Mouse (Mus musculus): Measurements from ENCODE around the gene Cyb5b.
"Not testable (repeated sequence)": the region's sequence is repeated elsewhere in the genome, so short reads cannot be mapped to it uniquely, and the experiment has no call there.

The Cyb5b gene

DNA sequence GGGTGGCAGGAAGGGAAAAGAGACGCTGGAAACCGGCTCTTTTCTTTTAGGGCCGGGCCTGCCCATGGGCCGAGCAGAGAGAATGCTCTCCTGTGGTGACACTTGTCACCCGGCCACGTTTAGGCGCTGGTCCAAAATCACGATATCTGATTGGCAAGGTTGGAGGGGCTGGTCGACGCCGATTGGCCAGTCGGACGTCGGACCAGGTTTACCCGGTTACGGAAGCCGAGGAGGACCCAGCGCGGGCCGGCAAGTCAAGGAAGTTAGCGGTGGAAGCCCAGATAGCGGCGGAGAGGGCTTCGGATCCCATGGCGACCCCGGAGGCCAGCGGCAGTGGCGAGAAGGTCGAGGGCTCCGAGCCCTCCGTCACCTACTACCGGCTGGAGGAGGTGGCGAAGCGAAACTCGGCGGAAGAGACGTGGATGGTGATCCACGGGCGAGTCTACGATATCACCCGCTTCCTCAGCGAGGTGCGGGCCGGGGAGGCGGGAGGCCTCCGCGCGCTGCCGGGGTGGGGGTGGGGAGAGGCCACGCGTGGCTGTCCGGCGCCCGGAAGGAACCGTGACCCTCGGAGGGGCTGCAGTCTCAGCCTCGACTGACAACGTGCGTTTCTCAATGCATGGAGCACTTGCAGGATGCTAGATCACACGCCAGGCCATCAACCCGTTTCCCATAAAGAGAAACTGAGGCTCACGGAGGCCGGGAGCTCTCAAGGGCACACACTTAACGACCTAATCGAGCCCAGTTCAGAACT, at the start of gene Cyb5b:
Gene Cyb5b, plus strand, starts transcription at position 237 of the 754 bp plus-strand sequence.
- peak; percentile 87 for DNase-seq (ENCODE audit: low spot score)

DNA sequence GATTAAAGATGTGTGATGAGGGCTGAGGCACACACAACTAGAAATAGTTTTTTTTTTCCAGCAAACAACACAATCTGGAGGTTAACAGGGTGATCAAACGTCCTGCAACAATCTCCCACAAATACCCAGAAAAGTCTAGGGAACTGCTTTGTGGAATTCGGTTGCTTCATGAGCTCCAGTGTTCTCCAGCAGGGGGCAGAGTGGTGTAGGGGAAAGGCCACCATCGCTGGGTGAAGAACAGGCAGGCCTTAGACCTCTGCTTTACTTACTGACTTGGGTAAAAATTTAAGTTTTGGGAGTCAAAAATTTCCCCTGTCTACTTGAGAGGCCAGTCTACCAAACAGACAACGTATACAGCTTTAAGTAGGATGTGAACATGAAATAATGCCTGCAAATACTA, 45.9 kb upstream of the Cyb5b start:
- no peak for DNase-seq (ENCODE audit: low spot score)

DNA sequence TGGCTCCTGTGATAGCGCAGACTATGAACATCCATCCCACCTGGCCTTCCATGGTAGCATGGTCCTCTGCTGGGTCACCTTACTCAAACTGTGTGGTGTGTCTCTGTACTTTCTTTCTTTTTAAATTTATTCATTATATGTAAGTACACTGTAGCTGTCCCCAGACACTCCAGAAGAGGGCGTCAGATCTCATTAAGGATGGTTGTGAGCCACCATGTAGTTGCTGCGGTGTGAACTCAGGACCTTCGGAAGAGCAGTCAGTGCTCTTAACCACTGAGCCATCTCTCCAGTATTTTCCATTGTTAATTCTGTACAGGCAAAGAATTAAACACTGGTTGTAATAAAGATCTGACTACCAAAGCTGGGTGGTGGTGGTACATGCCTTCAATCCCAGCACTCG, 42.4 kb upstream of the Cyb5b start:
- DNase-seq (ENCODE audit: low spot score): not testable (repeated sequence)

DNA sequence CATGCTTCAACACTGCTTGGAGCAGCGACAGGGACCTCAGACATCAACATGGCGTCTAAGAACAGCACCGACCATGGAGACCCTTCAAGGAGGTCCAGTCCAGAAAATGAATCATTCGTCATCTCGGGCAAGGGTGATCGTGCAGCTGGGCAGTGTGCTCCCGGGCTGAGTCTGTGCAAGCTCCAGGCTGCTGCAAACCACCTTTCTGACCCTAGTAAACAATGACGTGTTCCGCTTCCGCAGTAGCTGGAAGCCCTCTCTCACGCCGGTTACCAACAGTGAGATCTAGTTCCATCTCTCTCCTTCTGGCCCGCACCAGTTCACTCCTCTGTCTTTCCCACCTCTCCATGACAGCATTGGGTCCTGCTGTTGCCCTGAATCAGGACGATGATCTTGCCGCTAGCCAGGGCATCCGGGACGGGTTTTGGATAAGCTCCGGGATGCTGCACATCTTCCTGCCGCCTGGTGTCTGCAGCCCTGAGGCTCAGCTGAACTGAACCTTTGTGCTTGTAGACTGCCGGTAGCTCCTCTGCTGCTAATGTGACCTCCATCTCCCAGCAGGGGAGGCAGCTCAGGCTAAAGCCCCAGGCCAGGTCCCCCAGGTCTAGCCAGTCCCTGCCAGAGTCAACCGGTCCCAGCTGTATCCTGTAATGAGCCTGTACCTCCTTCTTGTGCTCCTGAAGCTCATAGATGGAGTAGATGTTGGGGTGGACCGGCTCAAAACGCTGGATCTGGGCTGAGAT, 41.3 kb upstream of the Cyb5b start:
- no peak for DNase-seq (ENCODE audit: low spot score)

DNA sequence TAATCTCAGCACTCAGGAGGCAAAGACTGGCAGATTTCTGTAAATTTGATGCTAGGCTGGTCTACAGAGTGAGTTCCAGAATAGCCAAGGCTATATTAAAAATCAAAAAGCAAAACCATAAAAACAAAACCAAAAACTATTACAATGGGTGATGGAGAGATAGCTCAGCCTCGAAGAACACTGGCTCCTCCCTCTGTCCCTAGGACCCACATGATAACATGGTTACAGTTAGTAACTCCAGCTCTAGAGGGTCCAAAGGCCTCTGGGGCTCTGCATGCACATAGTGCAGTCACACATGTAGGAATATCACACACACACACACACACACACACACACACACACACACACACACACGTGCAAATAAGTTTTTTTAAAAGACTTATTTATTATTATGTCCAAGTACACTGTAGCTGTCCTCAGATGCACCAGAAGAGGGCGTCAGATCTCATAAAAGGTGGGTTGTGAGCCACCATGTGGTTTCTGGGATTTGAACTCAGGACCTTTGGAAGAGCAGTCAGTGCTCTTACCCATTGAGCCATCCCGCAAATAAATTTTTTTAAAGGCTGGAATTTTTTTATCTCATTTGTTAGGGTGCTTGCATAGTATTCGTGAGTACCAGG, 40.5 kb upstream of the Cyb5b start:
- no peak for DNase-seq (ENCODE audit: low spot score)

DNA sequence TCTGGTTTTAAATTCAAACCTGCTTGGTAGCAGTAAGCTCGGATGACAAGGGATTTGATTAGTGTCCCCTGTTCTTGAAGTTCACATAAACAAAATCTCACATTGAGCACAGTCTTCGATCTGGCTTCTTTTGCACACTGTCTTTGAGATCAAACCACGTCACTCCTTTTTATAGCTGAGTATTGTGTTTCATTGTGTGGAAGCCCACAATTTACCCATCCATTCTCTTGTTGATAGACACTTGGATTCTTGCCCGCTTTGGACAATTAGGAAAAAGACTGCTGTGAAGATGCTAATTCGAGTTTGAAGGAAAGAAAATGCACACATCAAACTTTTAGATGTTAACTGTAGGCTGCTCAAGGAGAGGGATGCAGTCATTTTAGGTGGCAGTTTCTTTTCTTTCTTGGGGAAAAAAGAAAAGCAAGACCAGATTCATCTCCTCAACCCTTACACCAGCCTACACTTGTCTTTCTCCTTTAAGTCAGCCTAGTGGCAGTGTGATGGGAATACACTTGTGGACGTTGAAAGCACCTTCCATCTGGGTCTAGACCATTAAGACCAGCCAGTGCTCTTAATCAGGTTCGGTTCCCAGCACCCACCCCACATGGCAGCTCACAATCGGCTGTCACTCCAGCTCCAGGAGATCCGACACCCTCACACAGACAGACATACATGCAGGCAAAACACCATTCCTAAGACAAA, 39.7 kb upstream of the Cyb5b start:
- DNase-seq (ENCODE audit: low spot score): no peak

DNA sequence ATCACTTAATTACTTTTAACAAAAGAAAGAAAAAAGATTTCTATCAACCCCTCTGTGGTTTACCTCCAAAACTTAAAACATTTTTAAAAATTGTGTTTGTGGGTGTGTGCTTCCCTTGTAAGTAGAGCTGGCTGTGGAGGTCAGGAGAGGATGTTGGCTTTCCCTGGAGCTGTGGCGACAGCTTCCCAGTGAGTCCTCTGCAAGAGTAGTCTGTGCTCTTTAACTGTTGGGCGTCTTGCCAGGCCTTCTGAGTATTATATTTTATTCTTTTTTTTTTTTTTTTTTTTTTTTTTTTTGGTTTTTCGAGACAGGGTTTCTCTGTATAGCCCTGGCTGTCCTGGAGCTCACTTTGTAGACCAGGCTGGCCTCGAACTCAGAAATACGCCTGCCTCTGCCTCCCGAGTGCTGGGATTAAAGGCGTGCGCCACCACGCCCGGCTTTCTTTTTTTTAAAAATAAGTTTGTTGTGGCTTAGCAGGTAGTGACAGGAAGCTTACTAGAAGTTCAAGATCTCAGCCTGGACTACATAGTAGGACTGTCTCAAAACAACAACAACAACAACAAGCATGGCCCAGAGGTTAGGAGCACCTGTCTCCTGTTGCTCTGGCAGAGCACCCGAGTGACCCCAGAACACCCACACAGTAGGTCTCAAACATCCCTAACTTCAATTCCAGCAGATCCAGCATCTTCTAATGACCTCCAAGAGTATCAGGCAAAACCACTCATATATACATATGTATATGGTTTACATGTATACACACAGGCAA, 38.9 kb upstream of the Cyb5b start:
- DNase-seq (ENCODE audit: low spot score): no peak

DNA sequence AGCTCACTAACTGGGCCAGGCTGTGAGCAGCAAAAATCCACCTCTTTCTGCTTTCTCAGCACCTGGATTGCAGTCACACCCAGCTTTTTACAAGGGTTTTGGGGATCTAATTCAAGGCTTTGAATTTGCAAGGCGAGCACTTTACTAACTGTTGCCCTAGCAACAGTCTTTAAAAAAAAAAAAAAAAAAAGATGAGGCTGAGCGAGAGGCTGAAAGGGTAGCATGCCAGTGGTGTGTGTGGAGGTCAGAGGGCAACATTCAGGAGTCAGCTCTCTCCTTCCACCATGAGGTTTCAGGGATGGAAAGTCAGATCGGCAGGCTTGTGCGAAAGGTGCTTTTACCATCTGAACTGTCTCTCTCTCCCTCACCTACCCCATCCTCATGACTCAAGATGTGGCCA, 37.2 kb upstream of the Cyb5b start:
- DNase-seq (ENCODE audit: low spot score): no peak

DNA sequence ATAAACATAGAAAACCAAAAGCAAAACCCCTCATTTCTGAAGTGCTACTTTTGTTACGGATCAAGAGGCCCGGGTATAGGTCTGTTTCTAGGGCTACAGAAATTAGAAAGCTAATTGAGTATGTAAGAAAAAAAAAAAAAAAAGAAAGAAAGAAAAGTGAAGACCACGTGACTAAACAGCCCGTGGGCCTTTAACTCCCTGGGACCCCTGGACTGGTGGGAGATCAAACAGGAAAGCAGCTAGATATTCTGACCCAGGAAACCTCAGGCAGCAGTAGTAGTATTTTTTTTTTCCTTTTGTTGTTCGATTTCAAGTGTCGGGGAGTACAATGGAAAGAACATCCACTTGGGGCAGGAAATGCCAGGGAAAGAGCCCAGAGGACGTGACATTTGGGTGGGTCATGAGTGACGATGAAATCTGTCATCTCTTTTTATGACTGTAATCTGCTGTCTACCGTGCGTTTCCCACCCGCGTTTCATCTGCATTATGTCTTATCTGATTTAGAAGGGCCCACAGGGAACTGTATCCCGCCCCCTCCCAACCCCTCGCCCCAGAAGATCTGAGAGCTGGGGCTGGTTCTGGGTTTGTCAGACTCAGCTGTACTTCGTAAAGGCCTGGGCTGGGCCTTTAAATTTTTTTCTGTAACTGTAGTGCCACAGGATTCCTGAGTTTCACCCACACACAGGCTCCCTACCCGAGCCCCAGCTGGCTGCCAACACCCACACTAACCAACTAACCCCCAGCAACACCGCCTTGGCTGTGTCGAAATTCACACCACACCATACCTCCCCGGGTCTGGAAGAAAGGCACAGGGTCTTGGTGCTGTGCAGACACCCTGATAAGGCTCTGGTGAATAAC, 36.1 kb upstream of the Cyb5b start:
- DNase-seq (ENCODE audit: low spot score): no peak

DNA sequence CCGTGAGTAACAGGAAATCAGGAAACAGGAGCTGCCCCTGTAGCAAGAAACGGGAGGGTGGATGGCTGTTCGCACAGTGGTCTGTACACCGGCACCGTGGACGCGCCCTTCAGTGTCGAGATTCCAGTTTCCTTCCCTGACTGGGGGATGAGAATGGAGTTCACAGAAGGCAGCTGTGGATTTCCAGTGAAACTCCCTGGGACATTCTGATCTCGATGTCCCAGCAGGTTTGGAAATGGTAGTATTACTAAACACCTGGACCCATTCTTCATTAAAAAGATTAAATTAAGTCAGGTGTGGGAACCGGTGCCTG, 35.5 kb upstream of the Cyb5b start:
- no peak for DNase-seq (ENCODE audit: low spot score)

DNA sequence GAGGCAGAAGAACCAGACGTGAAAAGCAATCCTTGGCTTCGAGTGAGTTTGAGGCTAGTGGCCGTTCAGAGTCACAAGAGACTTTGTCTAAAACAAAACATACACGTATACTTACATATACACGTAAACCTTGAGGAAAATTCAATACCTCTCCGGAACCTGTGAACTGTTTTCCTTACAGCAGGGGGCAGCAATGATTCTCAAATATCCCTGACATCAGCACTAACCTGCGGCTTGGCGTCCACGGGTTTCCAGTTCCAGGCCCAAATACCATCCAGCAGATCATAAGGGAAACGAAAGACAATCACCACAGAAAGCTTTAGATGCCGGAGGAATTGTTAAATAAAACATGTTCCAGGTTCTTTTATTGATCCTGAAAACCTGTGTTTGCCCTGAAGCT, 34.4 kb upstream of the Cyb5b start:
- DNase-seq (ENCODE audit: low spot score): peak; percentile 80

DNA sequence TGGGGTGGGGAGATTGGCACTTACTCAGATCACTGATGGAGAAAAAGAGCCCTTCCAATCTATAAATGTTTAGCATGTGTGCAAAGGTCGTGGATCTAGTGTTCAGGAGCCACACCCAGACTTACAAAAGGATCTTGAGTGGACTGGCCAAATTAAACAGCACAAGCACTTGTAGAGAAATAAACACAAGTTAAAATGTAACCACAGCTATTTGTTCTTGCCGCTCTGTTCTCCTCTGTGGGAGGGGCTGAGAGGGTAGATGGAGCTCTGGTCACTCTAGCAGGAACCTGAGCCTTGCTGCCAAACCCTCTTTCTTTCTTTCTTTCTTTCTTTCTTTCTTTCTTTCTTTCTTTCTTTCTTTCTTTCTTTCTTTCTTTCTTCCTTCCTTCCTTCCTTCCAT, 33.4 kb upstream of the Cyb5b start:
- DNase-seq (ENCODE audit: low spot score): no peak

DNA sequence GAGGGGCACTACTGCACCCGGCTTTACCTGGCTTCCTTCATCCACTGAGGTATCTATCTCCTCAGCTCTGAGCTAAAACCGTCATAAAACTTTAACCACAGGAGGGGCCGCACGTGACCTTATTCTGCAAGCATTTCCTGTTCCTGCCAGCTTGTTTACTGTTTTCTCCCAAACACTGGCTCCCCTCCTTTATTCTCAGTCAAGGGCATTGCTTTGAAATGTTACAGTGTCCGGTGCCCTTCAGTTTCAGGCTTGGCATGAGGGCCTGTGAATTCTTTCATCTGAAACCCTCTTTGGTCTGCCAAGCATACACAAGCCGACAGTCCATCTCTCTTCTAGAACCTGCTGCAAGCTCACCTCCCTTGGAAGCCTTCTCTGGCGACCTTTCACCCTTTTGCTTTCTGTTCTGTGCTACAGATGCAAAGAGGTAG, 31.6 kb upstream of the Cyb5b start:
- no peak for DNase-seq (ENCODE audit: low spot score)

DNA sequence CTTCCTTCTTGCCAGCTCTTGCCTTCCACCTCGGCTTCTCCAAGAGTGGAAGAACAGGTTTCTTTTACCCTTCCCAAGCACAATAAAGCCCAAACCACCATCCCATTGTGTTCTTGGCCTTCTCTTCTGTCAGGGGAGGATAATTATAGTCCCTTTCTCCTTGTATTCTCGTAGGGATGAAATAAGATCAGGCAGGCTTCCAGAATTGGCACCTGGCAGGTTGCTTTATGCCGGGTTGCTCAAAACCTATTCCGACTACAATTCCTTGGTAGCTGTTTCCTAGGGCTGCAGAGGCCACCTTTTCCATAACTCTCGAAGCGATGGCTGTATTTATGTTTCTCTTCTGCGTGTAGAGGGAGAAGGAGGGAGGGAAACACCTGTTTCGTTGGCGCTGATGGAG, 31.0 kb upstream of the Cyb5b start:
- DNase-seq (ENCODE audit: low spot score): no peak

DNA sequence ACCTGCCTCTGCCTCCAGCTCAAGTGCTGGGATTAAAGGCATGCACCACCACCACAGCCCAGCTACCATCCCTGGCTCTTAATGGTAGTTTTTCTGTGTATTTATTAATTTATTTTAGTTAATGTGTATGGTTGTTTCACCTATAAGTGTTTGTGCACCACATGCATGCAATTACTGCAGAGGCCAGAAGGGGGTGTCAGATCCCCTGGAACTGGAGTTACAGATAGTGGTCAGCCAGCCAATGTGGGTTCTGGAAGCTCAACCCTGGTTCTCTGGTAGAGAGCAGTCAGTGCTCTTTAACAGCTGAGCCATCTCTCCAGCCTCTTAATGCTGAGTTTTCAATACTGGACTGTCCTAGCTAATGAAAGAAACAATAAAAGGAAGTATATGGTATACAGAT, 29.6 kb upstream of the Cyb5b start:
- no peak for DNase-seq (ENCODE audit: low spot score)

DNA sequence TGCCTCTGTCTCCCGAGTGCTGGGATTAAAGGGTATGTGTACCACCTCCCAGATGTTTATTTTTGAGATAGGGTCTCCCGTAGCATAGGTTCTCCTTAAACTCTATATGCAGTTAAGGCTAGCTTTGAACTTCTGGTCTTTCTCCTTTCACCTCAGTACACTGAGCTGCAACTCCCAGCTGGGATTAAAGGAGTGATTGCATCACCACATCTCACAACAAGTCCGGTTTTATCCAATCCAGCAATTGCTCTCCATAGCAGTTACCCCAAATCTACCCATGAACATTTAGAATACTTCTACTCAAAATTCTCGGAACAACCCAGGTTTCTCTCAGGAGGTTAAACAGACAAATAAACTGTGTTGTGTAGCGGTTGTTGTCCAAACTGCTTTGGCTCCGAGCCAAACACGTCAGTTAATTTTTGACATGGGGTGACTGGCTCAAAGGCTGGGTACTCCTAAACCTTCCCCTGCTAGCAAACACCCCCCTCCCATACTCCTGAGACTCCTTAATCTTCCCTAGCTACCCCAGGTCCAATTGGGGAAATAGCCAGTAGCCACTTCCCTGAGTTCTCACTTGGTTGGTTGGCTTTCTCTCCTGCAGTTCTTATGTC, 28.7 kb upstream of the Cyb5b start:
- DNase-seq (ENCODE audit: low spot score): no peak

DNA sequence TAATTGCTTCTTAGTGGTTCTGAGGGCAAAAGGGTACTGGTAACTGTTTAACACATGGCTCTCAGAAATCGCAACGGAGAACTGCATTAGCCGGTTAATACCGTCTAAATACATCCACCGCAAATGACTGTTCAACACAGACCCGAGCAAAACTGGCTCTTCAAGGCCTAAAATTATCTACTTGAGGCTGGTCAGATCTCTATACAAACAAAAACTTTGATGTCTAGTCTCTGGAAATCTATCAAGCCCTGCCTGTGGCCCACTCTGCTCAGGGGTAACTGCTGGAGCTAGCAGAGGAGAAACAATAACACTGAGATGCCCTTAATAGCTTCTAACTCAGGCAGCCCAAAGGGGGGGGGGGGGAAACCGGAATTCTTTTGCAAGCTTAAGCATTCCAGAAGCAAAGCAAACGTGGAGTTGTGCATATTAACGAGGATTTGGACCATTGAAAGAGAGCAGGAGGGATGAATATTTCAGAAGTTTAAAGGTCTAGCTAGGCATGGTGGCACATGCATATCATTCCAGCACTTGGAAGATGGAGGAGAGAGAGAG, 27.3 kb upstream of the Cyb5b start:
- DNase-seq (ENCODE audit: low spot score): no peak

DNA sequence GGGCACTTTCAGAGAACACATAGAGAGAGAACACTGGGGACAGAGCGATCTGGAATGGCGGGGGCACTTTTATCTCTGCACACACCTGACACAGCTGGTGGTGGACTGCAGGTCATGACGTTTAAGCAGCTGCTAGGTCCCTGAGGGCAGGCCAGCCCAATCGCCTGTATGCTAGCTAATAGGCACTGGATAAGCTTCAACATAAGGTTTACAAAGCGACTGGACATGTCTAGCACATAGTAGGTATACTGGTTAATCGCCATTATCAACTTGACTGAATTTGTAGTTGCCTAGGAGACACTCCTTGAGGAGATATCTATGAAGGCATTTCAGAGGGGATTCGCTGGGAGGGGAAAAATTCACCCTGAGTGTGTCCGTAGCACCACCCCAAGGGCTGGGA, 26.1 kb upstream of the Cyb5b start:
- DNase-seq (ENCODE audit: low spot score): no peak

DNA sequence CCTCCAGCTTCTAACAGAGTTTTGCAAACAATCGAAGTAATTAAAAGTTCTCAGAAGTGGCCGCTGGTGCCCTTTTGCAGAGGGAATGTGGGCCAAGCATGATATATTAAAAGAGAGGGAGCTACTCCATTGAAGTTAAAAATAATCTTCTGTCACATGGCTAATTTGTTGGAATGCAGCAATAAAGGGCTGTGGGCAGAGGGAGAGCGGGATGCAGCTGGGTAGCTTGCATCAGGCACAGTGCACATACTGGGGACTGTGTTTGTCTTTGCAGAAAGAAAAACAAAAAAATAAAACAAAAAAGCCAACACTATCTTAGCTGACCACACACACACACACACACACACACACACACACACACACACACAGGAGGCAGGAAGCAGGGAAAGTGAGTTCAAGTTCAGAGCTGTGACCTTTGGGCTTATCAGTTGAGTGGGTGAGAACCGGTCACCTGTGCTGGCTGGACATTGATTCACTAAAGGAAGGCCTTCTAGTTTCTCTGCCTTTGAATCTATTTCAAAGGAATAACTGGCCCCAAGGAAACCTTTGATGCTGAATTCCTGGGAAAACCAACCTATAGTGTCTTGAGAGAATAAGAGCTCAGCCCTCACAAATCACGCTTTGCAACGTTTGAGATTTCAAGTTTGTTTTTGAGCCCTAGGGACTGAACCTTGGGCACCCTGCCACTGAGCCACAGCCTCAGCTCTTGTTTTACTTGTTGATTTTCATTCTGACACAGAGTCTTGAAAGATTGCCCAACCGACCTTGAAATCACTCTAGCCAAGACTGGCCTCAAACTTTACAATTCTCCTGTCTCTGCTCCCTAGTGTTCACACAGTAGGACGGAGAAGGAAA, 21.0 kb upstream of the Cyb5b start:
- DNase-seq (ENCODE audit: low spot score): no peak
